Mouse (Mus musculus): ENCODE results near the gene Rab34.
"Not testable (repeated sequence)": the region's sequence is repeated elsewhere in the genome, so short reads cannot be mapped to it uniquely, and the experiment has no call there.

Rab34 gene

DNA sequence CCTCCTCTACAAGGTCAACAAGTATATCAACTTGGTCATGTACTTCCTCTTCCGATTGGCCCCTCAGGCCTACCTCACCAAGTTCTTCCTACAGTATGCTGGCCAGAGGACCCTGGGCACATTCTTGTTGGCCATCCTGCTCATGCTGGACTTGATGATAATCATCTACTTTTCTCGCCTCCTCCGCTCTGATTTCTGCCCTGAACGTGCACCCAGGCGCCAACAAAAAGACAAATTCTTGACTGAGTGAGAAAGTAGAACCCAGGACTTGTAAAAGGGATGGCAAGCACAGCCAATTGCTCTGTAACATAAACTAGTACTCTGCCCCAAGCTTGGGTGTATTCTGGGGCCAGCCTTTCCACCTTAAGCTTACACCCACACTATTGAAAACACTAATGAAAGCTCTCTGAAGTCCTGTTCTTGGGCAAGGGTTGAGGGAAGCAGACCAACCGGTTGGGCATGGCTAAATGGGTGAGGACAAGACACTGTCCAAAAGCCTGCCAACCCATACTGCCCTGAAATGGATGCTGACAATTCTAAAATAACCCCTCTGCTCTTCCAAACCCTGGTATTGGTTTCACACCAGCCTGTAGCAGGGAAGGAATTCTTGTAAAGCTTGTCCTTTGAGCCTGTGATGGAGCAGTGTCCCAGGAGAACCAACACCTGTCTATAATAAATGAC lies 8.0 kb upstream of the Rab34 start:
- DNase-seq (ENCODE audit: low read depth, low spot score), result peak; percentile 30

DNA sequence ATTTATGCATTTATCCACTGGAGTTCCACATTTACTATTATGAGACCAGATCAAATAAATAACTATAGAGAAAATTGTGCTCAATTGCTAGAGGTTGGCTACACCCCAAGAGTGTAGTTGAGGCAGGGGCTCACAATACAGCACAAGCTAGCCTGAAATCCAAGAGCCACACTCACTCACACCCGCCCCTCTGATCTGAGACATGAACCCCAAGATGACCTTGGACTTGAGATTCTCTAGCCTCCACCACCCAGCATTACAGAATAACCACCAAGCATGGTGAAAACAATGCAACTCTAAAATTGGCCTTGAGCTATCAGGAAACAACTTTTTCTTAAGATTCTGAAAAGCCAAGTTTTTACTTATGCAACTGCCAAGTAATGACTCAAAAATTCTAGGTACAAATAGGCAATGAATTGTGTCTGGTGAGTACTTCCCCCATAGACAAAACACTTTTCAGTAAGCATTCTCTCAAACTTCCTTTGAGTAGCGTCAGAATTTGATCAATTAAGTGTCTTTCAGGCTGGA lies 6.3 kb upstream of the Rab34 start:
- no peak for DNase-seq (ENCODE audit: low read depth, low spot score)

DNA sequence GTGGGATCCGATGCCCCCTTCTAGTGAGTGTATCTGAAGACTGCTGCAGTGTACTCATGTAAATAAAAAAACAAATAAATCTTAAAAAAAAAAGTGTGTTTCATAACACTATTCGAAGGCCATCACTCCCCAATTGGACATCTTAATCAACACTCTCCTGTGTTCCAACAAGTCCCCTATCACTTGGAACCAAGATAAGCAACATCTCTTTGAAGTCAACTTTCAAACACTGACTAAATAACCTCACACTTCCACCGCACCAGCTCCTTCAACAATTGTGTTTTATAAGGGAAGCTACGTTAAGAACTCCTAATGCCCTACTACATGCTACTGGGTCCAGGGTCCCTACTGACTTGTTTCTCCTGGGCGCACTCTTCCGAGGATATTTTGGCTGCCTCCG lies 5.8 kb upstream of the Rab34 start:
- DNase-seq (ENCODE audit: low read depth, low spot score), result peak; percentile 26

DNA sequence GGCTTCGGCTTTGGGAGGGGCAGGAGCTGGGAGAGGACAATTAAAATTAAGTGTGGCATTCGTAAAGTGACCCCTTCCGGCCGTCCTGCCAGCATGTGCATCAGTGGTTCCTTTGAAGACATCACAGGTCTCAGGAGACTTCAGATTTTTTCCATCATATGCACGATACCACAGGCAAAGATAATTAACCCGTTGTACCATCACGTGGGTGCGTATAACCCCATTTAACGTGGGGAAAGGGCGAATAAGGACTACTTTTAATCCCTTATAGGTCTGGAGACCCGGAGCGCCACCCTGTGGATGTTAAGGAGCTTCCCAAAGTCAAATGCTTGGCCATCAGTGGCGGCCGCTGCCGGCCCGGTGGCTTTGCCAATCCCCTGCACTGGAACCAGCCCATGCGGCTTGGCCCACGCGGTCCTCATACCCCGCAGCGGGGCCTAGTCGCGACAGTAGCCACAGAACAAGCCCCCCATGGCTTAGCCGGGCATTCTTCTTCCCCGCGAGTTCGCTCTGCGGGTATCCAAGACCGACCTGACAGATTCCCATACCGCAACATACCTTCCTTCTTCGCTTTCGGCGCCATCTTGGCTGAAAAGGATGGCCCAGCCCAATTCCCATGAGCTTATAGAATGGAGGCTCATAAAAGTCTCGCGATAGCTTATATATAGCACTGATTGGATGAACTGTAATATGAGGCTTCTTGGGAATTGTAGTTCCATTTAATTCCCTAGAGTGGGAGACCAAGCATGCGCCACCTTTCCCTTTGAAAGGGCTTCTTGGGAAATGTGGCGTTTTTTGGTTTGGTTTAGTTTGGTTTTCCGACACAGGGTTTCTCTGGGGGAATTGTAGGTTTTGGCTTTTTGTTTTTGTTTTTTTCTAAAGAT lies 5.0 kb upstream of the Rab34 start, which contains the start of gene Rpl23a:
Gene Rpl23a (minus strand): TSS at position 624 of the 884 bp plus-strand sequence.
- DNase-seq (ENCODE audit: low read depth, low spot score), result peak; percentile 96

DNA sequence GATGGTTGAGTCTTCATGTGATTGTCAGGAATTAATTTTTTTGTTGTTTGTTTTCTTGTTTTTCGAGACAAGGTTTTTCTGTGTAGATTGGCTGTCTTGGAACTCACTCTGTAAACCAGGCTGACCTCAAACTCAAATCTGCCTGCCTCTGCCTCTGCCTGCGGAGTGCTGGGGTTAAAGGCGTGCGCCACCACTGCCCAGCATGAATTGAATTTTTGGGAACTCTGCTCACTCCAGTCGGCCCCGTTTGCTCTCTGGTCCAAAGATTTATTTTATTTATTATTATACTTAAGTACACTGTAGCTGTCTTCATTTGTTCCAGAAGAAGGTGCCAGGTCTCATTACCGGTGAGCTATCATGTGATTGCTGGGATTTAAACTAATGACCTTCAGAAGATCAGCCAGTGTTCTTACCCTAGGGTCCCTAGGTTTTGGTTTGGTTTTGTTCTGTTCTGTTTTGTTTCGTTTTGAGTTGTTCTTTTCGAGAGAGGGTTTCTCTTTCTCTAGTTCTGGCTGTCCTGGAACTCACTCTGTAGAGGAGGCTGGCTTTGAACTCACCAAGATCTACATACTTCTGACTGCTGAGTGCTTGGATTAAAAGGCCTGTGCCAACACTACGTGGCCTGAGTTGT lies 4.2 kb upstream of the Rab34 start:
- no peak for DNase-seq (ENCODE audit: low read depth, low spot score)

DNA sequence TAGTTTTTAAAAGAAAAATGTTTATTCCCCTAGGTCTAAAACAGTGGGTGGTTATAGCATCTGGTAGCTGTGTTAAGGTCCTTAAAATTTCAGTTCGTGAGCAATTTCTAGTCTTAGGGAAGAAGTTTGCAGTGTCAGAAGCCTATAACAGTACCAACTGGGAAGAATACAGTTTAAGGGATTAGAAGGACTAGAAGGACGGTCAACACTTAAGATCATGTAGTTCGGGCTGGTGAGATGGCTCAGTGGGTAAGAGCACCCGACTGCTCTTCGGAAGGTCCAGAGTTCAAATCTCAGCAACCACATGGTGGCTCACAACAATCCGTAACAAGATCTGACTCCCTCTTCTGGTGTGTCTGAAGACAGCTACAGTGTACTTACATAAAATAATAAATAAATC lies 3.5 kb upstream of the Rab34 start:
- DNase-seq (ENCODE audit: low read depth, low spot score), result not testable (repeated sequence)

DNA sequence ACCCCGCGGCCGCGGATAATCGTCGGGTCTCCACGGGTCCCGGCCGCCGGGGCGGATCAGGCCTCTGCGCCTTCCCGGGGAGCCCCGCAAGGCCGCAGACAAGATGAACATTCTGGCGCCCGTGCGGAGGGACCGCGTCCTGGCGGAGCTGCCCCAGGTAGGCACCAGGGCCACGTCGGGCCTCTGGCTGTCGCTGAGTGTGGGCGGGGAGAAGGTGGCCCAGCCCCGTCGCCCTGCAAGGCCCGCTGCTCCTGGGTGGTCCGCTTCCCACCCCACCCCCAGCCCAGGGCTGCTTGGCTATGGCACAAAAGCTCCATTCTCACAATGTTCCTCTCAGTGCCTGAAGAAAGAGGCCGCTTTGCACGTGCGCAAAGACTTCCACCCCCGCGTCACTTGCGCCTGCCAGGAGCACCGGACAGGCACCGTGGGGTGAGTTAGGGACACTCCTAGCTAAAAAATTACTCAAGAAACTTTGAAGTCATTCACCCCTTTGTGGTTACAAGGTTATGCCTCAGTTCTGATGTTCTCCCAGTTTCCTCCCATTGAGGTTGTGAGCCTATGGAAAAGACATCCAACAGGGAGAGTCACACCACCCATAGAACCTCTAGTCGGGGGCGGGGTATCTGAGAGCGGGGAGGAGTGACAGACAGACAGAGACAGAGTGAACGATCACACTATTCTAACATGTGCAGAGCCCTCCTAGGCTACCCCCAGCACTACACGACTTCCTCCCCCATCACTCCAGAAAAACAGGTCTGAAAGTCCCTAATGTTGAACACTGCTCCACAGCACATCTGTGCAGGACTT lies 1.2 kb downstream of the Rab34 start:
- peak; percentile 96 for DNase-seq (ENCODE audit: low read depth, low spot score)

DNA sequence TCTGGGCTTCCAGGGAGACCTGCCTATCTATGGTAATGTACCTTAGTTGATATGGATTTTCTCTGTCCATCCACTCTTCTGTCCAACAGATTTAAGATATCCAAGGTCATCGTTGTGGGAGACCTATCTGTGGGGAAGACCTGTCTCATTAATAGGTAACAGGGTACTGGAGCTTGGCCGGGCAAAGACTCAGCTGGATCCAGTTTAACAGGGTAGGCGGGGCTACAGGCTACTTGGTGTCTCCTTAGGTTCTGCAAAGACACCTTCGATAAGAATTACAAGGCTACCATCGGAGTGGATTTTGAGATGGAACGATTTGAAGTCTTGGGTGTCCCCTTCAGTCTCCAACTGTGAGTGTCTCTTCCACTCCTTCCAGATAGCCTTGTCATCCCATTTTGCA lies 1.8 kb downstream of the Rab34 start:
- peak; percentile 51 for DNase-seq (ENCODE audit: low read depth, low spot score)

DNA sequence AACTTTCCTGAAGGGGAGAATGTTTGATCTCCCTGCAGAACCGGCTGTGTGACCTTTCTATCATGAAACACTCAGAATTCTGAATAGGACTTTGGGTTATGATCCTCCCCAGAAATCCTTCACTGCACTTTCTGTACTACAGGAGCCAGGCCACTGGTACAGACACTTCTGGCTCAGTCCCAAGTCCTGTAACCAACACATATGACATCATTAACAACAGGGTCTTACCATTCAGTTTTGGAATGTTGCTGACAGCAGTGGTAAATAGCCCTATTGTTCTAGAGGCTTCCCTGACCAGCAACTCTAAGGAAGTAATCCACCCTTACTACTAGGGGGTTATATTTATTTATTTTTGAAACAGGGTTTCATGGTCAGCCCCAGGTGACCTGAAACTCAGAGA lies 4.9 kb downstream of the Rab34 start, which contains the start of gene Proca1:
Gene Proca1 (plus strand): TSS at position 280 of the 400 bp plus-strand sequence.
- no peak for DNase-seq (ENCODE audit: low read depth, low spot score)

DNA sequence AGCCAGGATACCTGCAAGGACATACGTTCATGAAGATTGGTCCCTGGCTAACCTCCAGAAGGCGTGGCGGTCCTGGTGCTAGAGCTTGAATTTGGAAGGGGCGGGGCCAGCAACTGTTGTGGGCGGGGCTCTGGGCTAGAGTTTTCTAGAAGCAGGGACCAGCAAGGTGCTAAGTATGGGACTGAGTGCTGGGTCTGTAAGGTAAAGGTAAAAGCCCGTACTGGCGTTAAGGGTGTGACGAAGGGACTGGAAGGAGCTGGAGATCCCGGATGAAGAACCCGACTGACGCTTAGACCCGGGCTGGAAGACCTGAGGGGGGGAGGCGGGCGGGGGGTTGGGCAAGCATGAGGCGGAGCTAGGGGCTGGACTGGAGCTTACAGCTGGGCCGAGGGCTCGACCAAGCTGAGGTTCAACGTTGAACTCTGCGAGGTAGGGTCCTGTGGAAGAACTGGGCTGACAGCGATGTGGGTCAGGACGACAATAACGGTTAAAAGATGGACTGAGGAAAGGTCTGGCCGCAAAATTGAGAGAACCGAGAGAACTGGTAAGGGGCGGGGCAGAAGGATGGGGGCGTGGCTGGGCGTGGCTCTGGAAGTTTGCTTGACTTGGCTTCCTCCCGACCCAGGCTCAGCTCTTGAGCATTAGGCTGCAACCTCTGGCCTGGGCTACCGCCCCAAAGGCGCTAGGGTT lies 6.3 kb downstream of the Rab34 start:
- peak; percentile 94 for DNase-seq (ENCODE audit: low read depth, low spot score)

DNA sequence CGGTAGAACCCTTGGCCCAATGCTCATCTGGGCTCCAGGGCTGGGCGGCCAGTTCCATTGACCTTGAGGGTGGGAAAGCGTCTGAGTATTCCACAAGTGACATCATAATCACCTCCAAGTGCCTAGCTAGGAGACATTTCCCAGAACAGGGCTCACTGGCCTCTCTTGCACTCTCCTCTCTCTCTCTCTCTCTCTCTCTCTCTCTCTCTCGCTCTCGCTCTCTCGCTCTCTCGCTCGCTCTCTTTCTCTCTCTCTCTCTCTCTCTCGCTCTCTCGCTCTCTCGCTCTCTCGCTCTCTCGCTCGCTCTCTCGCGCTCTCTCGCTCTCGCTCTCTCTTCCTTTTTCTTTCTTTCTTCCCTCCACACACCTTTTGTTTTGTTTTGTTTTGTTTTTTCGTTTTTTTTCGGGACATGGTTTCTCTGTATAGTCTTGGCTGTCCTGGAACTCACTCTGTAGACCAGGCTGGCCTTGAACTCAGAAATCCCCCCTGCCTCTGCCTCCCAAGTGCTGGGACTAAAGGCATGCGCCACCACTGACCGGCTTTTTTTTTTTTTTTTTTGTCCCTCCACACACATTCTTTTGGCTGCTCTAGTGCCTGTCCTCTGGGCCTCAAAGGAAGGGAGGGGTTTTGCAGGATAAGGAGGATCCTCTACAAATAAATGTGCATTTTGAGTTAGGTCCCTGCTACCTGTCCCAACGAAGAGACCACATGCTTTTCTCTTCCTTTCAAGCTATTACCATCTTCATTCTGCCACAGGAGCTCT lies 7.1 kb downstream of the Rab34 start:
- peak; percentile 35 for DNase-seq (ENCODE audit: low read depth, low spot score)

DNA sequence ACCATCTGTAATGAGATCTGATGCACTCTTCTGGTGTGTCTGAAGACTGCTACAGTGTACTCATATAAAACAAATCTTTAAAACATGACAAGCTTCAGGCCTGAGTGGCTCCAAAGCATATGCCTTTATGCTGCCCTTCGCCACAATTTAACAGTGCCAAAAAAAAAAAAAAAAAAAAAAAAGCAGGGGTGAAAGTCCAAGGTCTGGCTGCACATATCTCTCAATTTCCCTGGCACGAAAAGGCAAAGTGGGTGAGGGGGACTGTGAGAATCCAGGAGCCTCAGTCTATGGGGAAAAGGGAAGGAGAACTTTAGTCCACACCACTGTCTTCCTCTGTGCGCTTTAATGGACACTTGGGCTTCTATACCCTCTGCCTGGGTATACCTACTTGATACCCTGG lies 14.1 kb downstream of the Rab34 start:
- DNase-seq (ENCODE audit: low read depth, low spot score), result no peak

DNA sequence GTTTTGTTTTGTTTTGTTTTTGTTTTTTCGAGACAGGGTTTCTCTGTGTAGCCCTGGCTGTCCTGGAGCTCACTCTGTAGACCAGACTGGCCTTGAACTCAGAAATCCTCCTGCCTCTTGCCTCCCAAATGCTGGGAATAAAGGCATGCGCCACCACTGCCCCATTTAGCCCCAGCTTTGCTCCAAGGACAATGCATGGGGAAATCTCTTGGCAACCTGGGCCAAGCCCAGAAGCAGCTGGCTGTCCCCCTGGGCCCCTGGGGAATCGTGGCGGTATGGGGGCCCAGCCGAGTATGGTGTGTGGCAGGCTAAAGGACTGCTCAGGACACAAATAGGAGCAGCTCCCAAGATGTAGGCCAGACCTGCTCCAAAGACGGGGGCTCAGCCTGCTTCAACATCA lies 16.1 kb downstream of the Rab34 start:
- no peak for DNase-seq (ENCODE audit: low read depth, low spot score)

DNA sequence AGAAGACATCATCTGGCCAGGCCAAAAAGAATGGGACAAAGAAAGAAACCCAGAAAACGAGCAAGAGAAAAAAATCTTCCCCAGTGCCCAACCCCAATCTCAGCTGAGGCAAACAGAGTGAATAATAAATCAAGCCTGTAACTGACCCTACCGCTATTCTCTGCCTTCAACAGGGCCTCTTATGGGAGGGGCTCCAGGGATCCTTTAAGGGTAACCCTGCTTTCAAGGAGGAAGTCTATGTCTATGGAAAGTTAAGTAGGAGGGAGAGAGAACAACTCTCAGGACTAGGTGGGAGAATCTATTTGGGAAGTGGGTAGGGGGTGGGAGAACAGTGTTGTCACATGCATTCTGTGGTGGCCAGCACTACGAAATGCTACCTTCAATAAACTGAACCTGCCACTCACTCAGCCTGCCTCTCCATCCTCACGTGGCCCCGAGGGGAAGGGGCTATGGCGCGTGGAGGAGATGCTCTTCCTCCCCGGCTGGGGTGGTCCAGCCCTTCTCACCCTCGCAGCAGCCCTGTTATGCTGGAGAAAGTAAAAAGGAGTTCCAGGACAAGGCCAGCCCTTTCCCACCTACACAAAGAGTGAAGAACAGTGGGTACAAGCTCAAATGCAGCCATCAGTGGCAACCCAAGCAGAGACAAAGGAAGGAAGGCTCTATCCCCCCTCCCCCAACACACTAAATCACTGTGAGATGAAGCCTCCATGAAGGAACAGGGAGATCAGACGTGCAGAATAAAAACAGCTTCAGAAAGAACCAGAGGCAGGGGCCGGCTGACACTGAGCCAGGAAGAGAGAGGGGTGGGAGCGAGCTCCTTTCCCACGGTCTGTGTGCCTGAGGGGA lies 17.4 kb downstream of the Rab34 start:
- DNase-seq (ENCODE audit: low read depth, low spot score), result no peak

DNA sequence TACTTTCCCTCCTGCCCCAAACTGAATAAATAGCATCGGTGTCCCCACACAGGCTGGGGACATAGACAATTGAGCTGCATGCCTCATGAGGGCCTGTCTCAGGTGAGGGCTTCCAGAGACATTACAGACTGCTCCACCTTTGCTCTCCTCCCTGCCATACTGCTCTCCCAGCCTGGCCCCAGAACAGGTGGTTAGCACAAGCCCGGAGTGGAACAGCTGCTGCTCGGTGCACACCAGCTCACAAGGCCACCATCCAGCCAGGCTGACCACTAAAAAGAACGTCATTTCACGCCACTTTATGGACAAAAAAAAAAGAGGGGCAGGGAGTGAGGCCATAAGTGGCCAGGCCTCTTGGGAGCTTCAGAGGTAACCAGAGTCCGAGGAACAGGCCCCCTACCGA lies 19.0 kb downstream of the Rab34 start:
- DNase-seq (ENCODE audit: low read depth, low spot score), result no peak

DNA sequence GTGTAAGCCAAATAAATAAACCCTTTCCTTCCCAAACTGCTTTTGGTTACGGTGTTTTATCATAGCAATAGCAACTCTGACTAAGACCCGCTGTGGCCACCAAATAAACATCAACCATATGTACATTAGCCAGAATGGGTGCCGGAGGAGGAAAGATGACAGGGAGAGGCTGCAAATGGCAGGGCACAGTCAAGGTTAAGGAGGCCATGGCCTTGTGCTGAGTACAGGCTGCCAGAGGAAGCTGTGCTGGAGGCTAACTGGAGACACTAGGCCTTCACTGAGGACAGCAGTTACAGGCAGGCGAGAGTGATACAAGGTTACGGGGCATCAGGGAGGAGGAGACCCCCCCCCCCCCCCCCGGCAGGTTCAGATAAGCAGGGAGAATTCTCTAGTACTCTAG lies 21.7 kb downstream of the Rab34 start:
- no peak for DNase-seq (ENCODE audit: low read depth, low spot score)

DNA sequence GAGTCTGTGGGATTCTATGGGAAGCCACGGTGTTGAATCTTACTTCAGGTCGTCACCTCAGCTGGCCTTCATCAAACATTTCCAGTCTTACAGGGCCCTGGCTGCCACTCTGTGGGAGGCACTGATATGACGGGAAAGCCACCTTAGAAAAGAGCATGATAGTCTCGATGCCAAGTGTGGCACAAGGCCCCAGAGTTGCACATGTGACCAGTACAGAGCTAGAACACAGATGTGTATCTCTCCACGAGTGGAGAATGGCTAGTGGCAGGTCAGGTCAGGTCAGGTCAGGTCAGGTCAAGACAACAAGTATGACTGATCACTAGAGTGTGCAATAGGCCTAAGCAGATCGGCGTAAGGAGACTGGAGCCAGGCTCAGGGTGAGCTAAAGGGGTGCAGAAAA lies 22.4 kb downstream of the Rab34 start:
- DNase-seq (ENCODE audit: low read depth, low spot score), result no peak

DNA sequence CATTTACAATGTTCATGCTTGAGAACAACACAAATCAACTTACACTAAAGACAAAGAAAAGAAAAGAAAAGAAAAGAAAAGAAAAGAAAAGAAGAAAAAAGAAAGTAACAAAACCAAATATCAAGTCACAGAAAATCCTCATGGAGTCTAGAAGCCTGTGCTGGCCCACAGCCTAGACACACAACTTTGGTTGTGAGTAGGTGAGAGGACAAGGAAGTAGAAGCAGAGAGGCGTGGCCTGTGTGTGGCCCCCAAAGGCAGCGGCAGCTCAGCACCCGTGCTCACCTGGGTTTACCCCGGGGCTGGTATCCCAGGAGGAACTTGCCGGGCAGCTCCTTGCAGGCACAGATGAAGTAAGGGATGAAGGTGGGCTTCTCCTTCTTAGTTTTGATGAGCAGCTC lies 23.3 kb downstream of the Rab34 start:
- no peak for DNase-seq (ENCODE audit: low read depth, low spot score)
